Mouse (Mus musculus) cerebellum, postnatal 4 days (tissue): ENCODE measurements at regions not wholly inside any gene's neighbourhood (a gene's known extent, or its start where the extent isn't known, plus 50 kb on each side); places are given as distances from the start of the nearest gene placed in this dataset.
"Not testable (repeated sequence)": the region's sequence is repeated elsewhere in the genome, so short reads cannot be mapped to it uniquely, and the experiment has no call there.

Experiments
- DNase-seq, 2 experiments: peaks; one replicate each; pipeline ENCODE4 v3.0.0; 2022; ENCODE audit warnings: low spot score in 2 of 2, mixed read lengths in 1 of 2

- no peak for DNase-seq
These were observed 754.0 kb upstream of the Slc39a10 start for GRCm38 (mm10) chr1:47646681-47647080.

- DNase-seq = no peak
These were observed 713.9 kb upstream of the Slc39a10 start for GRCm38 (mm10) chr1:47606597-47606996.

GRCm38 (mm10) chr1:47603989-47604360, 711.3 kb upstream of the Slc39a10 start:
- no peak for DNase-seq

GRCm38 (mm10) chr1:47603294-47603988, 710.8 kb upstream of the Slc39a10 start:
- DNase-seq = no peak

- DNase-seq = not testable (repeated sequence)
These were observed 701.0 kb upstream of the Slc39a10 start for GRCm38 (mm10) chr1:47593641-47594040.

- no peak for DNase-seq
These were observed 653.0 kb upstream of the Slc39a10 start for GRCm38 (mm10) chr1:47545606-47546005.

GRCm38 (mm10) chr1:47511426-47511825, 618.8 kb upstream of the Slc39a10 start:
- no peak for DNase-seq

GRCm38 (mm10) chr1:47507801-47508200, 615.1 kb upstream of the Slc39a10 start:
- DNase-seq = no peak

GRCm38 (mm10) chr1:47488581-47489204, 596.0 kb upstream of the Slc39a10 start:
- no peak for DNase-seq

GRCm38 (mm10) chr1:47486087-47486486, 593.4 kb upstream of the Slc39a10 start:
- DNase-seq = no peak

GRCm38 (mm10) chr1:47479059-47479458, 586.4 kb upstream of the Slc39a10 start:
- DNase-seq = no peak

- DNase-seq = no peak
These were observed 574.1 kb upstream of the Slc39a10 start for GRCm38 (mm10) chr1:47466573-47467253.

- no peak for DNase-seq
These were observed 556.3 kb upstream of the Slc39a10 start for GRCm38 (mm10) chr1:47448737-47449489.

- no peak for DNase-seq
These were observed 555.4 kb upstream of the Slc39a10 start for GRCm38 (mm10) chr1:47448070-47448469.

- DNase-seq = no peak
These were observed 553.4 kb upstream of the Slc39a10 start for GRCm38 (mm10) chr1:47446021-47446420.

GRCm38 (mm10) chr1:47432829-47433228, 540.2 kb upstream of the Slc39a10 start:
- DNase-seq = no peak

GRCm38 (mm10) chr1:47405164-47405563, 512.5 kb upstream of the Slc39a10 start:
- DNase-seq = no peak

GRCm38 (mm10) chr1:47386579-47386978, 493.9 kb upstream of the Slc39a10 start:
- DNase-seq = no peak

- no peak for DNase-seq
These were observed 486.1 kb upstream of the Slc39a10 start for GRCm38 (mm10) chr1:47378795-47379194.

- no peak for DNase-seq
These were observed 447.2 kb upstream of the Slc39a10 start for GRCm38 (mm10) chr1:47339718-47340439.

- DNase-seq = no peak
These were observed 418.0 kb upstream of the Slc39a10 start for GRCm38 (mm10) chr1:47310572-47311075.
